Mouse (Mus musculus): ENCODE measurements around the gene Sugct. TPM values are rescaled to one million over a fixed set of nuclear protein-coding genes. Genes with fewer than 3 reads are reported as not detected.

The Sugct gene
- total RNA-seq, 1 experiment from 2014 or later = 1.6 TPM

GRCm38 (mm10) chr13:16817471-16817870, 877.9 kb downstream of the Sugct start:
- ATAC-seq (replicated peaks; ENCODE audit: low read depth, poor library complexity, severe bottlenecking) = no peak

GRCm38 (mm10) chr13:16816747-16817146, 878.6 kb downstream of the Sugct start:
- ATAC-seq (replicated peaks; ENCODE audit: low read depth, poor library complexity, severe bottlenecking) = peak; percentile 85

- ATAC-seq (replicated peaks; ENCODE audit: low read depth, poor library complexity, severe bottlenecking) = no peak
These were observed 883.1 kb downstream of the Sugct start for GRCm38 (mm10) chr13:16812268-16812667.

Other genes starting within 250 kb of the Sugct start
- 38.2 and 53.8 TPM in 2 replicates for gene Mplkip, start 361 bp downstream of the Sugct start, total RNA-seq (2017)
- 101 and 120 TPM in 2 replicates for gene Cdk13, start 109.5 kb upstream of the Sugct start, total RNA-seq (2017)
- gene Rala, start 248.7 kb upstream of the Sugct start, total RNA-seq (2017) = 26.9 and 30.8 TPM in 2 replicates